ENCODE assay signal across 23 mouse cellular contexts in genomic region chr16:18506524-18507199, GRCm38 (mm10). TPM values are rescaled to one million over a fixed set of nuclear protein-coding genes. Genes with fewer than 3 reads are reported as not detected.
"Had no signal": no experiment of that assay in that cellular context is flagged by ENCODE, and none has a peak within 500 bp of the region (broad histone marks: within the 10 kb centered on the region; RNA-seq: fewer than 3 reads in every experiment).

No protein-coding gene starts in this region.

- H3K4me1 ChIP-seq: liver, embryonic 13.5 days; midbrain, embryonic 10.5 days; midbrain, embryonic 13.5 days; neural tube, embryonic 13.5 days; stomach, embryonic 15.5 days had no signal

- H3K27ac ChIP-seq: layer of hippocampus, adult 2 months; liver, embryonic 13.5 days; macrophage; midbrain, embryonic 10.5 days; midbrain, embryonic 13.5 days; neural tube, embryonic 13.5 days; stomach, embryonic 15.5 days had no signal

- H3K4me3 ChIP-seq: layer of hippocampus, adult 2 months; liver, embryonic 13.5 days; megakaryocyte, embryonic 14.5 days; midbrain, embryonic 10.5 days; midbrain, embryonic 13.5 days; myocyte; neural tube, embryonic 13.5 days; stomach, embryonic 15.5 days had no signal

- H3K9ac ChIP-seq: liver, embryonic 13.5 days; lung, embryonic 14.5 days; midbrain, embryonic 13.5 days; neural tube, embryonic 13.5 days; stomach, embryonic 15.5 days had no signal

- H3K9me3 ChIP-seq: liver, embryonic 13.5 days; megakaryocyte, embryonic 14.5 days; midbrain, embryonic 10.5 days; midbrain, embryonic 13.5 days; neural tube, embryonic 13.5 days; stomach, embryonic 15.5 days had no signal

- DNase-seq: kidney, adult 11 months; kidney, adult 8-10 months; kidney, postnatal 14 days; layer of hippocampus, adult 9-11 months; liver; liver, embryonic 13.5 days; lung, embryonic 14.5 days; retina, postnatal 1 day; right cerebral cortex, postnatal 25 days; spleen, adult 18-20 months; thymus, adult 2 months; thymus, postnatal 14 days; thymus, postnatal 4 days had no signal

- H3K27me3 ChIP-seq: liver, embryonic 13.5 days; megakaryocyte, embryonic 14.5 days; midbrain, embryonic 13.5 days; neural tube, embryonic 13.5 days; stomach, embryonic 15.5 days had no signal

- H3K4me2 ChIP-seq: liver, embryonic 13.5 days; lung, embryonic 14.5 days; midbrain, embryonic 13.5 days; neural tube, embryonic 13.5 days; stomach, embryonic 15.5 days had no signal

- ATAC-seq: lung, postnatal 0 days; midbrain, embryonic 13.5 days; midbrain, embryonic 16.5 days had no signal

RNA-seq across cellular contexts. Expression of gene Rtl10, which starts 8.0 kb away (rescaled TPM):
- polyA plus RNA-seq: macrophage had no signal
